Mouse (Mus musculus) hindbrain, embryonic 11.5 days (tissue): ENCODE data around the gene Ttc27. TPM values are rescaled to one million over a fixed set of nuclear protein-coding genes. Genes with fewer than 3 reads are reported as not detected.

Experiments
- ATAC-seq: fragments of 200-750 bp; cut with Nextera tagmentation; 2 replicates; pipeline ENCODE4 v1.8.0; 2017; ENCODE audit warnings: mild to moderate bottlenecking, moderate TSS enrichment, moderate library complexity; ENCODE audit not compliant: low FRiP score
- DNase-seq: peaks from one replicate; pipeline ENCODE4 v3.0.0-alpha.2; 2015; ENCODE audit warnings: low spot score
- H3K27ac ChIP-seq: fragments of 300-500 bp; sonication (generic); 2 replicates; pipeline ENCODE4 v1.5.1; 2014; ENCODE audit warnings: mild to moderate bottlenecking, low read depth, low read length
- H3K27me3 ChIP-seq: fragments of 300-500 bp; sonication (generic); 2 replicates; pipeline ENCODE4 v1.6.1; 2014; ENCODE audit warnings: mild to moderate bottlenecking, low read length, moderate library complexity, mixed read lengths; ENCODE audit not compliant: control insufficient read depth, insufficient read depth
- H3K36me3 ChIP-seq: fragments of 300-500 bp; sonication (generic); 2 replicates; pipeline ENCODE4 v1.6.1; 2014; ENCODE audit warnings: mild to moderate bottlenecking, low read length, moderate library complexity, mixed read lengths; ENCODE audit not compliant: control insufficient read depth, insufficient read depth
- H3K4me1 ChIP-seq: fragments of 300-500 bp; sonication (generic); replicated peaks from 2 replicates; pipeline ENCODE4 v1.6.1; 2014; ENCODE audit warnings: low read length, mixed read lengths; ENCODE audit not compliant: control insufficient read depth, insufficient read depth
- H3K4me2 ChIP-seq: fragments of 300-500 bp; sonication (generic); replicated peaks from 2 replicates; pipeline ENCODE4 v1.6.1; 2014; ENCODE audit warnings: mild to moderate bottlenecking, low read depth, low read length
- H3K4me3 ChIP-seq: fragments of 300-500 bp; sonication (generic); 2 replicates; pipeline ENCODE4 v1.5.1; 2014; ENCODE audit warnings: low read depth, low read length
- H3K9ac ChIP-seq: fragments of 300-500 bp; sonication (generic); 2 replicates; pipeline ENCODE4 v1.6.1; 2014; ENCODE audit warnings: low read depth, low read length
- H3K9me3 ChIP-seq: fragments of 300-500 bp; sonication (generic); 2 replicates; pipeline ENCODE4 v1.6.1; 2016; ENCODE audit warnings: low read length; ENCODE audit not compliant: control insufficient read depth
- WGBS: fragments of 180-500 bp; shearing (Covaris S2); extraction: QIAGEN DNeasy Blood & Tissue Kit; methylation state at CpG from one replicate; pipeline ENCODE4 v1.1.7; 2014; 5-methylcytosine and 5-hydroxymethylcytosine counted together
- polyA plus RNA-seq: library from polyadenylated mRNA; unstranded; fragments of >200 nt; fragmentation: Nextera tagmentation; extraction: Ambion mirVana; gene quantifications from 2 replicates; pipeline ENCODE4 v1.2.1, GENCODE M21; 2014

The Ttc27 gene
- polyA plus RNA-seq, 1 experiment from 2014 or later: 22.0 TPM

DNA sequence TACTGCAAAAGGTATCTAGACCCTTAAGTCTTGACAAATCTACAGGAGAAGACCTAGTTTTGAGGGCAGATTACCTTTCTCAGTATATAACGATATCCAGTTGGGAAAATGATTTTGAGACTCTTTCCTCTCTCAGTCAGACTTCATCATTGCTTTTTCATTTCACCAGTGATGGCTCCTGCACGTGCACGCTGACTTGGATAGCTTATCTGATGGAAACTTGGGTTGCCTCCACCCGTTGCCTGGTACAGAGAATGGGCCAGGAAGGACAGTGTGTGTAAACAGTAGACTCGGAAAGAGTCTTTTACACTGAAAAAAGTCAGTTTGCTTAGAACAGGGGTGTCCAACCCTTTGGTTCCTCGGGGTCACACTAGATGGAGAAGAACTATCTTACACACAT lies 82.3 kb downstream of the Ttc27 start:
- Histone ChIP-seq H3K27me3 (no peaks in the 10 kb centered on the region), H3K4me3 (no peak overlapping the region), H3K4me2 (no peak overlapping the region), H3K27ac (no peak overlapping the region), H3K4me1 (no peaks in the 10 kb centered on the region), H3K9ac (no peak overlapping the region), H3K36me3 (no peaks in the 10 kb centered on the region), H3K9me3 (no peaks in the 10 kb centered on the region)
- WGBS: 92% methylated on average over 6 of the region's 6 CpGs
- no peak for DNase-seq
- ATAC-seq: no peak

DNA sequence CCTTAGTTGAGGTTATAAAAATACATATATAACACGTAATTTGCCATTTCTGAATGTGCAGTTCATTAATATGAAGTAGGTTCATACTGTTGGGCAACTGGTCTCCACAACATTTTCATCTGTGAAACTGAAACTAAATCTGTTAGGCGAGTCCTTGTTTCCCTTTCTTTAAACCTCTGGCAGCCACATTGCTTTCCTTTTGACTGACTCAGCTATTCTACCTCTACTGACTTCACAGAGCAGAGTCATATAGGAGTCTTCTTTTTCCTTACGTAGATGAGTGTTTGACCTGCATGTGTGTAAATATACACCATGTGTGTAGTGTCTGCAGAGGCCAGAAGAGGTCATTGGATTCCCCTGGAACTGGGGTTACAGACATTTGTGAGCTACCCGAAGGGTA lies 85.2 kb downstream of the Ttc27 start:
- Histone ChIP-seq H3K27ac (no peak overlapping the region), H3K9me3 (no peaks in the 10 kb centered on the region), H3K36me3 (no peaks in the 10 kb centered on the region), H3K4me1 (no peaks in the 10 kb centered on the region), H3K4me2 (no peak overlapping the region), H3K4me3 (no peak overlapping the region), H3K27me3 (no peaks in the 10 kb centered on the region), H3K9ac (no peak overlapping the region)
- 86% methylated on average over 4 of the region's 4 CpGs for WGBS
- no peak for ATAC-seq
- DNase-seq: no peak

DNA sequence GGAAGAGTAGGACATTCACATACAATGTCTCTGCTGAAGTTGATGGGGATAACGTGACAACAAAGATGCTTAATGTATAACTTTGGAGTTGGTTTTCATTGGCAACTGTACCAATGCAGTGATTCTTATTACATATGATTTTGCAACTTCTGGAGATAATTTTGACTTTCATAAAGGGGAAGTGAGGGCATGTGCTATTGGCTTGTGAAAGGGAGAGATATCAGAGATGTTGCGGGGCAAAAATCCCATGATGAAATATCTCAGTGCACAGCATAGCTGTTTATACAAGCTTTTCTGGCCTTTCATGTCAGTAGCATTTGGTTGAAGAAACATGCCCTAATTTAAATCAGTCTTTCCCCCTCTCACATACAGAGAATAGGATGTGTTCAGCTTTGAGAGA lies 86.3 kb downstream of the Ttc27 start:
- no peak overlapping the region for H3K4me3 ChIP-seq
- H3K4me1 ChIP-seq: no peaks in the 10 kb centered on the region
- H3K36me3 ChIP-seq: no peaks in the 10 kb centered on the region
- H3K9me3 ChIP-seq: no peaks in the 10 kb centered on the region
- no peak overlapping the region for H3K4me2 ChIP-seq
- no peak overlapping the region for H3K9ac ChIP-seq
- no peak for DNase-seq
- H3K27ac ChIP-seq: no peak overlapping the region
- 92% methylated on average over 2 of the region's 2 CpGs for WGBS
- ATAC-seq: no peak
- H3K27me3 ChIP-seq: no peaks in the 10 kb centered on the region

DNA sequence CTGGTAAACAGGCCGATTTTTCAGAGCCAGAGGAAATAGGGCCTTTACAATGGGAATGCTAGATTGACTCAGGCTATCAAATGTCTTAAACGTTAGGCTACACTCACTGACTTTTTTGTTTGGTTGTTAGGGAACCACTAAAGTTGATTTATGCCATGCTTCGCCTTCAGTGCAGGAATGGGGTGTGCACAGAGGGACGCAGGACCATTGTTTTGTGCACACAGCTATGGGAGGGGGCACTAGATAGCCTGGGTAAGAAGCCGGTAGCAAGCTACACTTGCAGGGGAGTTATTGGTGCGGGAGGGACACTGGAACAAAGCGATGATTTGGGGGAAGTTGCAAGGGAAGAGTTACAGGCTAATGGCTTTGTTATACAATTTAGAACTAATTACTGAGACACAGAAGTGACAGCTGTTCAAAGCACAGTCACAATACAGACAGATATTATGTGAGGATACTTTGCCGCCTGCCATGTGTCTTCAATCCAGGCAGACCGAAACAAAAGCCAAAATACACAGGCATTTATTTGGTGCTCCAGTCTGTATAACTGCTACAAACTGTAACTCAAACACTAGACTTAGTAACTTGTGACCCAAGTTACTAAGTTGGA lies 86.9 kb downstream of the Ttc27 start:
- Histone ChIP-seq H3K27ac (no peak overlapping the region), H3K4me1 (no peaks in the 10 kb centered on the region), H3K27me3 (no peaks in the 10 kb centered on the region), H3K9ac (no peak overlapping the region), H3K4me3 (no peak overlapping the region), H3K9me3 (no peaks in the 10 kb centered on the region), H3K36me3 (no peaks in the 10 kb centered on the region), H3K4me2 (no peak overlapping the region)
- 43% methylated on average over 9 of the region's 9 CpGs for WGBS
- ATAC-seq (peak; percentile 81), DNase-seq (peak; percentile 14)

DNA sequence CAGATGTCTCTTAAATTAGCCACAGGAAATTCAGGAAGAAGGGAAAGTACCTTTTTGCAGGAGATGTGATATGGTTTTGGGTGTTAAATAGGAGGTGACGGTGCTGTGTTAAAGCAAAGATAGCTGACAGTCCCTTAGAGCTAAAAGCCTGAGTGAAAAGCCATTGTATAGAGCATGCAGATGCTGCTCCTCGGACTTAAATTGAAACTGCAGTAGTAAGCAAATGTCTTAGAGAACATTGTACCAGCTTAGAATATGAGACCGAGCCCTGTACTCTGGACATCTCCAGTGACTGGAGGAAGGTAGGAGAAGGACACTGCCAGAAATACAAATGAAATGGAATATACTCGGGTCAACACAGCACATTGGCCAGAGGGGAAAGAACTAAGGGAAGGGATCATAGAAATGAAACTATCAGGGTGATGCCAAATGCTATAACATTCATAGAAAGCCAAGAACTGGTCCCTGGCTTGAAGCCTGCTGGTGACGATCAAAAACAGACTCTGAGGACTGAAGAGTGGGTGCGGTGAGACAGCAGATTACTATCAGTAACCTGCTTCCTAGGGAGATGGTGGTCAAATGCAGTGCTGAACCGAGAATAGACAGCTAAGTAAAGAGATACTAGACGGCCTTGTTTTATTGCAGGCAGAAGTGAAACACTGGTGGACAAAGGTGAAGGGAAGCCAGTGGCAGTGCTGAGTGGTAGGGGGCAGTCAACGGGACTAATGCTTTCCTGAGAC lies 90.1 kb downstream of the Ttc27 start:
- H3K4me1 ChIP-seq: no peaks in the 10 kb centered on the region
- H3K27ac ChIP-seq: no peak overlapping the region
- WGBS: 78% methylated on average over 9 of the region's 9 CpGs
- H3K9me3 ChIP-seq: no peaks in the 10 kb centered on the region
- ATAC-seq (no peak), DNase-seq (no peak)
- no peak overlapping the region for H3K9ac ChIP-seq
- no peak overlapping the region for H3K4me2 ChIP-seq
- H3K27me3 ChIP-seq: no peaks in the 10 kb centered on the region
- no peak overlapping the region for H3K4me3 ChIP-seq
- H3K36me3 ChIP-seq: no peaks in the 10 kb centered on the region

DNA sequence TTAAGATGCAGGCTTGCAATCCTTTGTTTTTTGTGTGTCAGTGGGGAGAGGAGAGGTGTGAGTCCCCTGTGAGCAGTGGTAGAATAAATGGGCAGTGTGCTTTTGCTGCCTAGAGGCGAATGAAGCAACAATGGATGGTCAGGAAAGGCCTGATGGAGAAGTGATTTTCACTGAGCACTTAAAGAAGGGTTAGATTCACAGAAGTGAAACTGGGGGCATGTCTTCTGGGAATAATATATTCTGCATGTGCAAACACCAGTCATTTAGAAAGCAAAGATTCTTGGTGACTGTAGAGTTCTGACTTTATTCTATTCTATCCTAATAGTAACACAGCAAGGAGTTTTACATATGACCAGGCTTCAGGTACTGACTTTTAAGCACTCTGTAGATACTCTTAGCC lies 90.8 kb downstream of the Ttc27 start:
- H3K9me3 ChIP-seq: no peaks in the 10 kb centered on the region
- H3K4me3 ChIP-seq: no peak overlapping the region
- H3K27me3 ChIP-seq: no peaks in the 10 kb centered on the region
- ATAC-seq: no peak
- H3K4me2 ChIP-seq: no peak overlapping the region
- DNase-seq: no peak
- H3K4me1 ChIP-seq: no peaks in the 10 kb centered on the region
- no peak overlapping the region for H3K9ac ChIP-seq
- no peaks in the 10 kb centered on the region for H3K36me3 ChIP-seq
- WGBS: 74% methylated on average over 1 of the region's 1 CpGs
- no peak overlapping the region for H3K27ac ChIP-seq

DNA sequence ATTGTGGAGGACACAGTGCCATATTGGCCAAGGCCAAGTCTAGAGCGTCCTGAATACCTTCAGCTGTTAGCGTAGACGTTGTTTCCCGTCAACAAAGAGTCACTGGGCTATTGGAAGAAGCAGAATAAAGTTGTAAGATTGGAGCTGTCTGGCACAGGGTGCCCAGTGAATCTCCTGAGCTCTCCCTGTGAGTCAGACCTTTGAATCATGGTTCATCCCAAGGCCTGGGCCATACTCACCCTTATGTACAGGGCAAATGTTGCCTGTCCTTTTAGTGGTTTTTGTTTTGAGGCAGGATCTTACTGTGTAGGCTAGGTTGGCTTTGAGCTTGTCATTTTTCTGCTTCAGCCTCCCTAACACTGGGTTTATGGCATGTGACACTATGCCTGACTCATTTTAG lies 91.4 kb downstream of the Ttc27 start:
- DNase-seq (no peak), ATAC-seq (no peak)
- no peaks in the 10 kb centered on the region for H3K4me1 ChIP-seq
- H3K9me3 ChIP-seq: no peaks in the 10 kb centered on the region
- H3K9ac ChIP-seq: no peak overlapping the region
- no peak overlapping the region for H3K27ac ChIP-seq
- no peaks in the 10 kb centered on the region for H3K36me3 ChIP-seq
- H3K4me3 ChIP-seq: no peak overlapping the region
- no peaks in the 10 kb centered on the region for H3K27me3 ChIP-seq
- no peak overlapping the region for H3K4me2 ChIP-seq
- WGBS: 90% methylated on average over 4 of the region's 4 CpGs

DNA sequence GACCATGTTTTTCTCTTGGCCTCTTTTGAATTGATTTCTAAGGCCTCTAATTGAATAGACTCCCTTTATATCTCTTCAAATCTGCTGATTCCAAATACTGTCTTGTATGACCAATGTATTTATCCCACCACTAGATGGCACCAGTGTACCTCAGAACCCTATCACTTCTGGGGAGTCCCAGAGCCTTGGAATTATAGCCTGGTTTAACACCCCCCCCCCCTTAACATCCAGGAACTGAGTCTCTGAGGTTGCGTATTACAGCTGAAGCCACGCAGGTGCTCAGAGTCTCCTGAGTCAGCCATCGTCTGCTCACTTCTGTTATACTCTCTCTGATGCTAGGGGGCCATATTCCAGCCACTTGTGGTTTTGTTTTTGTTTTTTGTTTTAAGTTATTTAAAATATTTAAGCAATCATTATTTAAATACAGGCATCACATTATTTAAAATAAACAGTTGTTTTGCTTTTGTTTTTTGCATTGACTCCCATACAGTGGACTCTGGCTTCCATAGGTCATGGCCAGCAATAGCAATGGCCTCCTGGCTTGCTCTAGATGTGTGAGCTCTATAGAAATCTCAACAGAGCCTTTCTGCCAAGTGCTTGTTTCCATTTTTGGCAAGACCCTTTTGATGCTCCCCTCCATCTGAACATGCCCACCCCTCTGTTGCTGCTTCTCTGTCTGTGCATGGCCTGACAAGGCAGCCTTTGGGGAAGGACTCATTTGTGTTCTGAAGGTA lies 93.5 kb downstream of the Ttc27 start:
- peak; percentile 53; the same call in 1 of the 2 replicates for ATAC-seq
- Histone ChIP-seq H3K36me3 (no peaks in the 10 kb centered on the region), H3K9ac (no peak overlapping the region), H3K9me3 (no peaks in the 10 kb centered on the region), H3K27me3 (no peaks in the 10 kb centered on the region), H3K4me2 (no peak overlapping the region), H3K27ac (no peak overlapping the region), H3K4me3 (no peak overlapping the region), H3K4me1 (no peaks in the 10 kb centered on the region)
- DNase-seq: peak; percentile 64
- 63% methylated on average over 3 of the region's 3 CpGs for WGBS
